Mouse (Mus musculus): ENCODE measurements around the gene Rxra. TPM values are rescaled to one million over a fixed set of nuclear protein-coding genes. Genes with fewer than 3 reads are reported as not detected.
A peak's percentile ranks its signal among the peaks of the same experiment; 100 is the strongest.

The Rxra gene
- total and polyA plus RNA-seq, 2 experiments from 2014 or later = 2.3 to 20.2 TPM

GRCm38 (mm10) chr2:27743177-27743576, 66.9 kb downstream of the Rxra start:
- H3K9ac ChIP-seq (replicated peaks; ENCODE audit: low read length, poor library complexity, severe bottlenecking) = no peak overlapping the region
- TF ChIP-seq CTCF (IDR thresholded peaks at IDR 0.05) = no peak
- no peak for DNase-seq (ENCODE audit: low spot score)
- no peaks in the 10 kb centered on the region; the same call in 1 of the 2 replicates for H3K36me3 ChIP-seq (ENCODE audit: insufficient read depth, low read length)
- peaks cover 20% of the 10 kb centered on the region for H3K4me1 ChIP-seq (ENCODE audit: insufficient read depth, low read length)
- H3K4me3 ChIP-seq (ENCODE audit: low read depth, low read length) = no peak overlapping the region
- WGBS = 100% methylated on average over 1 of the region's 1 CpGs
- H3K4me2 ChIP-seq (ENCODE audit: low read depth, low read length, poor library complexity, severe bottlenecking) = no peak overlapping the region
- no peaks in the 10 kb centered on the region for H3K27me3 ChIP-seq (ENCODE audit: insufficient read depth, low read length)
- no peaks in the 10 kb centered on the region for H3K9me3 ChIP-seq (ENCODE audit: low read length)
- no peak for ATAC-seq (ENCODE audit: low FRiP score)
- H3K27ac ChIP-seq (ENCODE audit: low read depth, low read length) = no peak overlapping the region

GRCm38 (mm10) chr2:27743863-27744611, 67.8 kb downstream of the Rxra start:
- no peak for TF ChIP-seq CTCF (IDR thresholded peaks at IDR 0.05)
- Histone ChIP-seq H3K4me2 (ENCODE audit: low read depth, low read length, poor library complexity, severe bottlenecking) (no peak overlapping the region), H3K9me3 (ENCODE audit: low read length) (no peaks in the 10 kb centered on the region), H3K27ac (ENCODE audit: low read depth, low read length) (no peak overlapping the region), H3K9ac (replicated peaks; ENCODE audit: low read length, poor library complexity, severe bottlenecking) (no peak overlapping the region), H3K36me3 (ENCODE audit: insufficient read depth, low read length) (no peaks in the 10 kb centered on the region; the same call in none of the 2 replicates), H3K4me1 (ENCODE audit: insufficient read depth, low read length) (peaks cover 20% of the 10 kb centered on the region), H3K4me3 (ENCODE audit: low read depth, low read length) (no peak overlapping the region), H3K27me3 (ENCODE audit: insufficient read depth, low read length) (no peaks in the 10 kb centered on the region)
- WGBS = 87% methylated on average over 7 of the region's 7 CpGs
- ATAC-seq (ENCODE audit: low FRiP score) = no peak
- DNase-seq (ENCODE audit: low spot score) = no peak

- ATAC-seq (ENCODE audit: low FRiP score) = no peak
- DNase-seq (ENCODE audit: low spot score) = no peak
- peaks cover 17% of the 10 kb centered on the region for H3K4me1 ChIP-seq (ENCODE audit: insufficient read depth, low read length)
Measured at GRCm38 (mm10) chr2:27744612-27745351, 68.5 kb downstream of the Rxra start.

GRCm38 (mm10) chr2:27745673-27746620, 69.7 kb downstream of the Rxra start:
- 0 out of 2 replicates have a peak, but pooled peaks have one; percentile 28 for ATAC-seq (ENCODE audit: low FRiP score)
- no peaks in the 10 kb centered on the region for H3K9me3 ChIP-seq (ENCODE audit: low read length)

More at GRCm38 (mm10) chr2:27744612-27745351, 68.5 kb downstream of the Rxra start:
- H3K27me3 ChIP-seq (ENCODE audit: insufficient read depth, low read length) = no peaks in the 10 kb centered on the region
- no peak overlapping the region for H3K4me2 ChIP-seq (ENCODE audit: low read depth, low read length, poor library complexity, severe bottlenecking)
- no peak overlapping the region for H3K9ac ChIP-seq (replicated peaks; ENCODE audit: low read length, poor library complexity, severe bottlenecking)
- H3K9me3 ChIP-seq (ENCODE audit: low read length) = no peaks in the 10 kb centered on the region
- no peak overlapping the region for H3K4me3 ChIP-seq (ENCODE audit: low read depth, low read length)
- 72% methylated on average over 13 of the region's 13 CpGs for WGBS
- no peak for TF ChIP-seq CTCF (IDR thresholded peaks at IDR 0.05)
- no peaks in the 10 kb centered on the region; the same call in none of the 2 replicates for H3K36me3 ChIP-seq (ENCODE audit: insufficient read depth, low read length)
- H3K27ac ChIP-seq (ENCODE audit: low read depth, low read length) = no peak overlapping the region

GRCm38 (mm10) chr2:27746854-27747253, 70.6 kb downstream of the Rxra start:
- H3K36me3 ChIP-seq (ENCODE audit: insufficient read depth, low read length) = no peaks in the 10 kb centered on the region; the same call in none of the 2 replicates
- ATAC-seq (ENCODE audit: low FRiP score) = no peak
- H3K4me2 ChIP-seq (ENCODE audit: low read depth, low read length, poor library complexity, severe bottlenecking) = no peak overlapping the region
- H3K9ac ChIP-seq (replicated peaks; ENCODE audit: low read length, poor library complexity, severe bottlenecking) = no peak overlapping the region
- peak; percentile 68 for DNase-seq (ENCODE audit: low spot score)
- no peaks in the 10 kb centered on the region for H3K9me3 ChIP-seq (ENCODE audit: low read length)
- peaks cover 3% of the 10 kb centered on the region; the same call in 1 of the 2 replicates for H3K4me1 ChIP-seq (ENCODE audit: insufficient read depth, low read length)
- no peaks in the 10 kb centered on the region for H3K27me3 ChIP-seq (ENCODE audit: insufficient read depth, low read length)
- no peak for TF ChIP-seq CTCF (IDR thresholded peaks at IDR 0.05)
- H3K27ac ChIP-seq (ENCODE audit: low read depth, low read length) = no peak overlapping the region
- no peak overlapping the region for H3K4me3 ChIP-seq (ENCODE audit: low read depth, low read length)
- 29% methylated on average over 2 of the region's 2 CpGs for WGBS

More at GRCm38 (mm10) chr2:27745673-27746620, 69.7 kb downstream of the Rxra start:
- H3K27me3 ChIP-seq (ENCODE audit: insufficient read depth, low read length) = no peaks in the 10 kb centered on the region
- H3K27ac ChIP-seq (ENCODE audit: low read depth, low read length) = no peak overlapping the region
- DNase-seq (ENCODE audit: low spot score) = peak; percentile 49
- peaks cover 5% of the 10 kb centered on the region; the same call in 1 of the 2 replicates for H3K4me1 ChIP-seq (ENCODE audit: insufficient read depth, low read length)
- no peaks in the 10 kb centered on the region; the same call in none of the 2 replicates for H3K36me3 ChIP-seq (ENCODE audit: insufficient read depth, low read length)
- WGBS = 19% methylated on average over 18 of the region's 18 CpGs
- peak; percentile 37 for TF ChIP-seq CTCF (IDR thresholded peaks at IDR 0.05)
- no peak overlapping the region for H3K9ac ChIP-seq (replicated peaks; ENCODE audit: low read length, poor library complexity, severe bottlenecking)
- H3K4me2 ChIP-seq (ENCODE audit: low read depth, low read length, poor library complexity, severe bottlenecking) = no peak overlapping the region
- H3K4me3 ChIP-seq (ENCODE audit: low read depth, low read length) = no peak overlapping the region
